Mouse (Mus musculus) ovary, postnatal 36 days (tissue): ENCODE data around the gene Bhmt.
"Not testable (repeated sequence)": the region's sequence is repeated elsewhere in the genome, so short reads cannot be mapped to it uniquely, and the experiment has no call there.

ENCODE experiments used
- DNase-seq: peaks from one replicate; pipeline ENCODE4 v3.0.0; 2022; ENCODE audit warnings: low spot score, mixed read lengths

Bhmt gene

DNA sequence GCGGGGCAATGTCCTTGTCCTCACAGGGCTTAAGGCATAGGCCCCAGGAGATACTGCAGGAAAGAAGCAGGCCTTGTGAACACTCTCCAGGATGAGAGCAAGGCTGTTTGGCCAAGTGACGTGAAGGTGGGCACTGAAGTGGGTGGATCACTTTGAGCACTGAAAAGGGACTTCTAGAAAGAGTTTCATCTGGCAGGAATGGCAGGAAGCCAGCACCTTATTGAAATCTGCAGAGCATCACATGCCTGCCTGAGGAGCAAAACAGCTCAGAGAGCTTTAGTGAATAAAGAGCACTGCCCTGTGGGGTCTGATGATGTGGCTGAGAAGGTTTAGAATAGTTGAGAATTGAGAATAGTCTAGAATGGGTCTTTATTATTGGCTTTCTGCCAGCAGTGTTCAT is 29.3 kb downstream of the Bhmt start:
- DNase-seq: no peak

DNA sequence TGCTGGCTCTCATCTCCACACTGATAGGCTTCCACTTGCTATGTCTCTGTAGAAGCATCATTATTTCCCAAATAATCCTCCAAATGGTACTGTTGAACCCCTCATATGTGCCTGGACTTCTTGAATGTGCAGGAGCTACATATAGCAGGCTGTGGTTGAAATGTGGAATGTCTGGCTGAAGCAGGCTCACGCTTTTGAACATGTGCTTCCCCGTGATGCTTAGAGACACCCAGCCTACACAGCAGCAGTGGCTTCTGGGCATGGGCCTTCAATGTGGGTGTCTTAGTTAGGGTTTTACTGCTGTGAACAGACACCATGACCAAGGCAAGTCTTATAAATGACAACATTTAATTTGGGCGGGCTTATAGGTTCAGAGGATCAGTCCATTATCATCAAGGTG is 30.1 kb downstream of the Bhmt start:
- DNase-seq: no peak

DNA sequence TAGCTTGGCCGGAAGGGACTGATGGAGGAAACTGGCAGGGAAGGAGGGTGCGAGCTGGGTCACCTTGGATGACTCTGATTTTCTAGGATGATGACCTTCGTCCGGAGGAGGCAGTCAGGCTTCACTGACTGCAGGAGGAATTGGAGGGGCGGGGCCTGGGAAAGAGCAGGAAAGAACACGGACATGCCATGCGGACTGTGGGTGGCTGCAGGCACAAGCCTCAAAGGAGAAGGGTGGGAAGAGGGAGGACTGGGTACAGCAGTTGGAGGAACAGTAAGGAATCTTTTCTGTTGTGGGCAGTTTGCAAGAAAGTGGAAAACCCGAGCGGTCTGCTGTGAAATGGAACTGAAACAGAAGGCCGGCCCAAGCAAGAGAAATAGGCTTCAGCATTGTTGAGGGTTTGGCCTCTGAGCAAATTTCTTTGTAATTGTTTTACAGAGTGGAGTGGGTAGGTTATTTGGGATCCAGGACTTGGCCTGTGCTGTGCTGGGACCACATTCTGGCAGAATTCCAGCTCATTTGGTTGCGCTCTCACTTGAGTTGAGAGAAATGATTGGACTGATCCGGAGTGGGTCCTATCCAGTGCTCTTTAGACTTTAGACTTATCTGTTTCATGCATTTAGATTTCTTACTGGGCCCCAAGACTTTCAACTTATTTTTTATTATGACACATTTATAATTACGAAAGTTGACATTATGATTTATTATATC is 30.7 kb downstream of the Bhmt start:
- peak; percentile 31 for DNase-seq

DNA sequence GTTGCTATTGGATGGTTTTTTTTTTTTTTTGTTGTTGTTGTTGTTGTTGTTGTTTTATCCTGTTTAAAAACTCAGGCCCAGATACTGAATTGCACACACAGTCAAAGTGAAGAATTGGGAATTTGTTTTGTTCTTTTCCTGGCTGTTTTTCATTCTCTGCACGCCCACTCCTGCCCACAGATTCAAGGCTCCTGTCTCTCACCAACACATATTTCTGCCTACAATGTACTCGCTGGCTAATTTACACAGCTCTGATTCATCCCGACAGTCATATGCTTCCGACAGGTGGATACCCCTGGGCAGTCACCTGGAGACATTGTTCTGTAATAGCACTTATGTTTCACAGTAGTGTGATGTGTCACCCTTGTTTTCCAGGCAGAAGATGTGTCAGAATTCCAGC is 33.1 kb downstream of the Bhmt start:
- DNase-seq: no peak

DNA sequence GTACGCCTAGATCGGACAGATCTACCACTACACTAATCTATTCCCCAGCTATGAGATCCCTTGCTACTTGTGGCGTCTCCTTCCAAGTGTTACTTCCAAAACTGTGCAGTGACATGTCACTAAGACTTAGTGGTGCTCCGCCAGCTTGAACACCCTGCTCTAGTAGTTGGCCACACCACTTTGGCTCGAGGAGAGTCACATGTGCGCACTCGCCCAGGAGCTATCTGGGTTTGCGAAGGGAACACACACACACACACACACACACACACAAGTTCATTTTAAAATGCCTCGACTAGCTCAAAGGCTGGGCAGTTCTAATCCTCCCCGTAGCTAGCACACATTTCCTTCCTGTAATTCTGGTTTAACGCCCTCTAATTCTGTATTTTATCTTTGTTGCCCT is 36.2 kb downstream of the Bhmt start:
- no peak for DNase-seq

DNA sequence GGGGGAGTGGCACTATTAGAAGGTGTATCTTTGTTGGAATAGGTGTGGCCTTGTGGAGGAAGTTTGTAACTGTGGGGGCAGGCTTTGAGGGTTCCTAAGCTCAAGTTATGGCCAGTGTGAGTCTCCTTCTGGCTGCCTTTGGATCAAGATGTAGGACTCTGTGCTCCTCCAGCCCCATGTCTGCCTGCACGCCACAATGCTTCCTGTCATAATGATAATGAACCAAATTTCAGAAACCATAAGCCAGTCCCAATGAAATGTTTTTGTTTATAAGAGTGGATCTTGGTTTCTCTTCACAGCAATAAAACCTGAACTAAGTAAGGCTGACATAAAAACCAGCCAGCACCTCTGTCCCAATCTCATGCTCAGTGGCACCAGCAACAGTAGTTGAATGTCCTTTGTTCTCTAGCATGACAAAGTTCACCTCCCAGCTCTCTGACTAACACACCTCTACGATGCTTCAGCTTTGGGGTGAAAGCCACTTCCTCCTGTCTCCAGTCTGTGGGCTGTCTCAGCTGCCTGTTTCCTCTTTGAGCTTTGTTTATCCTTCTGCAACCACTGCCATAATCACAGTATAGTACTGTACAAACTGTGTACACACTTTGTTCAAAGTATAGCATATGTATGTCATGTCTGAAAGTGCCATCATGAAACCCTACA is 44.6 kb downstream of the Bhmt start:
- no peak for DNase-seq

DNA sequence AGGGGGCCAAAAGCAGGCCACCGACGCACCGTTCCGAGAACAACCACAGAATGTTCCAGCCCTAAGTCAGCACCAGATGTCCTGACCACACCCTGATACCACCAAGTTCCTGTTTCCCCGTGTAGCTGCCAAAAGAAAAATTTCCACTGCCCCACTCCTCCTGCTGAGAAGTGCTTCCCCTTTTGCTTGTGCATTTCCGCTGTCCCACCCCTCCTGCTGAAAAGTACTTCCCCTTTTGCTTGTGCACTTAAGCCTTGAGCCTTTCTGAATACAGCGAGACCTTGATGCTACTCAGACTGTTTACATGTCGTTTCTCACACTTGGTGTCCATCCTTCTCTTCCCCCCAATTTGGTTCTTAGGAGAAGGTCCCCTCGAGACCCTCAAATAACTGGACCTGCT is 55.2 kb downstream of the Bhmt start:
- not testable (repeated sequence) for DNase-seq

DNA sequence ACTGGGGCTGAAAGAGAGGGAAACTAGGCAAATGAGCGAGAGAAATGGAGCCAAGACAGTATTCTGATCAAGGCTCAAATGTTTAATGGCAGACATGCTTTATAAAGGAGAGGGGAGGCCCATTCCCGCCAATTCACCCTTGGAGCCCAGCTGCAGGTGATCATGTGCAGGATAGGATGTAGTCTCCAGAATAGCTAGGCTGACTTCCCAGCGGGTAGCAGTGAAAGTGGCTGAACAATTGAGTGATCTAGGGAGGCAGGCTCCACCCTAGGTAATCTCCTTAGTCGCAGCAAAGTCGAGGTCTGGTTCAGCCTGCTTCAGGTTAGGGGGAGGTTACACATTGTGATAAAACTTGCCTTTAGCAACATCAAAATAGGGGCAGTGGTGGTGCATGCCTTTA is 57.3 kb downstream of the Bhmt start:
- DNase-seq: no peak

DNA sequence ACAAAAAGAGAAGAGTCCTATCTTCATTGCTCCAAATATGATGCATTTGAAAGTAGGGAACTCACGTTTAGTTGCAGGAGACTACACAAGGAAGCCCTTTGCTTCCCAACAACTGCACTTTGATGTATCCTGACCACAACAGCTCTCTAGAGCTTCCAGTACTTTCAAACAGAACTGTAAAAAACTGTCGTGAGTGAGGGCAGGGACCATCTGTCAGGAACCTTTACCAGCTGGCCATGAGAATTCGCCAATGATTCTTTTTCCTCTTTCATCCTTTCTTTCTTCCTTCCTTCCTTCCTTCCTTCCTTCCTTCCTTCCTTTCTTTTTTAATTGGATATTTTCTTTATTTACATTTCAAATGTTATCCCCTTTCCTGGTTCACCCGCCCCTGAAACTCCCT is 68.1 kb downstream of the Bhmt start:
- no peak for DNase-seq
